Mouse (Mus musculus) intestine, embryonic 15.5 days (tissue): Measurements from ENCODE around the gene Maip1. TPM values are rescaled to one million over a fixed set of nuclear protein-coding genes. Genes with fewer than 3 reads are reported as not detected.
A peak's percentile ranks its signal among the peaks of the same experiment; 100 is the strongest.

Experiments
- ATAC-seq: fragments of 200-750 bp; cut with Nextera tagmentation; 2 replicates; pipeline ENCODE4 v1.8.0; 2017; ENCODE audit warnings: moderate TSS enrichment, moderate library complexity
- H3K27ac ChIP-seq: fragments of 300-500 bp; sonication (generic); 2 replicates; pipeline ENCODE4 v1.5.1; 2015; ENCODE audit warnings: mild to moderate bottlenecking, inconsistent platforms
- H3K27me3 ChIP-seq: fragments of 300-500 bp; sonication (generic); replicated peaks from 2 replicates; pipeline ENCODE4 v1.6.1; 2015; ENCODE audit warnings: inconsistent platforms
- H3K36me3 ChIP-seq: fragments of 300-500 bp; sonication (generic); 2 replicates; pipeline ENCODE4 v1.6.1; 2015; ENCODE audit warnings: inconsistent platforms
- H3K4me1 ChIP-seq: fragments of 300-500 bp; sonication (generic); replicated peaks from 2 replicates; pipeline ENCODE4 v1.6.1; 2015; ENCODE audit warnings: inconsistent platforms
- H3K4me2 ChIP-seq: fragments of 300-500 bp; sonication (generic); replicated peaks from 2 replicates; pipeline ENCODE4 v1.6.1; 2015; ENCODE audit warnings: mild to moderate bottlenecking, inconsistent platforms
- H3K4me3 ChIP-seq: fragments of 300-500 bp; sonication (generic); replicated peaks from 2 replicates; pipeline ENCODE4 v1.5.1; 2015; ENCODE audit warnings: inconsistent platforms
- H3K9ac ChIP-seq: fragments of 300-500 bp; sonication (generic); 2 replicates; pipeline ENCODE4 v1.6.1; 2015; ENCODE audit warnings: inconsistent platforms
- H3K9me3 ChIP-seq: fragments of 300-500 bp; sonication (generic); 2 replicates; pipeline ENCODE4 v1.6.1; 2016; ENCODE audit warnings: inconsistent platforms
- WGBS: fragments of 180-500 bp; shearing (Covaris S2); methylation state at CpG from one replicate; pipeline ENCODE4 v1.1.7; 2015; 5-methylcytosine and 5-hydroxymethylcytosine counted together
- polyA plus RNA-seq: library from polyadenylated mRNA; unstranded; fragments of >200 nt; fragmentation: Nextera tagmentation; extraction: Ambion mirVana; gene quantifications from 2 replicates; pipeline ENCODE4 v1.2.1, GENCODE M21; 2015

The Maip1 gene
- polyA plus RNA-seq, 1 experiment from 2014 or later, result 19.7 TPM

DNA sequence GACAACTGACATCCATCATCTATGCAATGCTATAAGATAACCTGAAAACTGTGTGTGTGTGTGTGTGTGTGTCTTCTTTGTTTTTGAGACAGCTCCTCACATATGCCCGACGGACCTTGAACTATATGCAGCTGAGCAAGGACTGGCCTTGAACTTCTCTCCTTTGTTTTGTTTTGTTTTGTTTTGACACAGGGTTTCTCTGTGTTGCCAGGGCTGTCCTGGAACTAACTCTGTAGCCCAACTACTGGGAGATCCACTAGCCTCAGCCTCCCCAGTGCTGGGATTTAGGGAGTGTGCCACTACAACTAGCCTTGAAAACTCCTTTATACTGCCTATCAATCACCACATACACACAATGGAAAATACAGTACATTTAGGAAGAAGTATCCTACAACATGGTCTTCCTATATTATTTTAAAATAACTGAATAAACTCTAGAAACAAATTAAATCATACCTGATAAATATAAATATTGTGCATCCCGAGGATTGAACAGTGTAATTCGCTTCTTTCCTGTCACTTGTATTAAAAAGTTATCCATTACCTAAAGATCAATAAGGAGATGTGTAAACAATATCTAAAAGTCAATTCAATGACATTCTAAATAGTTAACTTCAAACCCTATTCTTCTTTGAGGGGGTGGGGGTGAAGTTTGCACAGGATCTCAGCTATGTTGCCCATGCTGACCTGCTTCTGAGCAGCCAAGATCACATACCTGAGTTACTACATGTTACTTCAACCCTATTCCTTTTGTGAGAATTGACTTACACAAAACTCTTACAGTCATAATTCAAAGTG, 14.9 kb upstream of the Maip1 start:
- H3K4me3 ChIP-seq, result no peak overlapping the region
- no peaks in the 10 kb centered on the region for H3K9me3 ChIP-seq
- H3K9ac ChIP-seq, result no peak overlapping the region
- 79% methylated on average over 4 of the region's 4 CpGs for WGBS
- no peaks in the 10 kb centered on the region for H3K27me3 ChIP-seq
- H3K4me1 ChIP-seq, result no peaks in the 10 kb centered on the region
- no peak overlapping the region for H3K27ac ChIP-seq
- H3K4me2 ChIP-seq, result no peak overlapping the region
- no peak for ATAC-seq
- H3K36me3 ChIP-seq, result peaks cover 6% of the 10 kb centered on the region; the same call in 1 of the 2 replicates

DNA sequence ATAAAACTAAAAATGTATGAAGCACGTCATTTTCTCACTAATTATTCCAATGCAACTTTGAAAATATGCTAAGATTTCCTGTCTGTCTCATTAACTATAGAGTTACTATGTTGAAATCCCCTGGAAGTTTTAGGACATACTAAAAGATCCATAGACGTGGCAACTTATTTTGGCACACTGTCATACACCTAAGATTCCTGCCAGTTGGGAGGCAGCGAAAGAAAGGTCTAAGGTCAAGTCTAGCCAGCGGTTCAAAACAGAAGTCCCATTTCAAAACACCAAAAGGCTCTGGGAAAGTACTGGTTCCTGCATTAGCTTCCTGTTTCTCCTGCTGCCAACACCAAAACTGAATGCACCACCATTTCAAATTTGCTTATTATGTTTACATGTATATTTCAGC, 13.7 kb upstream of the Maip1 start:
- Histone ChIP-seq H3K9me3 (no peaks in the 10 kb centered on the region), H3K4me3 (no peak overlapping the region), H3K36me3 (peaks cover 12% of the 10 kb centered on the region; the same call in 1 of the 2 replicates), H3K4me2 (no peak overlapping the region), H3K9ac (no peak overlapping the region), H3K4me1 (no peaks in the 10 kb centered on the region), H3K27me3 (no peaks in the 10 kb centered on the region), H3K27ac (no peak overlapping the region)
- ATAC-seq, result no peak
- 80% methylated on average over 4 of the region's 4 CpGs for WGBS

- no peaks in the 10 kb centered on the region for H3K4me1 ChIP-seq
- H3K9ac ChIP-seq, result no peak overlapping the region
- ATAC-seq, result no peak
- H3K36me3 ChIP-seq, result peaks cover 17% of the 10 kb centered on the region; the same call in 1 of the 2 replicates
- no peak overlapping the region for H3K4me2 ChIP-seq
- no peak overlapping the region for H3K27ac ChIP-seq
- no peak overlapping the region for H3K4me3 ChIP-seq
- no peaks in the 10 kb centered on the region for H3K27me3 ChIP-seq
- WGBS, result 68% methylated on average over 3 of the region's 3 CpGs
- no peaks in the 10 kb centered on the region for H3K9me3 ChIP-seq
Measured at GRCm38 (mm10) chr1:57394051-57394450, 12.1 kb upstream of the Maip1 start.

GRCm38 (mm10) chr1:57400321-57400720, 5.8 kb upstream of the Maip1 start:
- Histone ChIP-seq H3K36me3 (peaks cover 17% of the 10 kb centered on the region; the same call in 1 of the 2 replicates), H3K9me3 (no peaks in the 10 kb centered on the region), H3K4me2 (no peak overlapping the region), H3K4me3 (no peak overlapping the region), H3K4me1 (no peaks in the 10 kb centered on the region), H3K27me3 (no peaks in the 10 kb centered on the region), H3K27ac (no peak overlapping the region), H3K9ac (no peak overlapping the region)
- WGBS, result 87% methylated on average over 2 of the region's 2 CpGs
- no peak for ATAC-seq

- WGBS, result 83% methylated on average over 2 of the region's 2 CpGs
- Histone ChIP-seq H3K36me3 (peaks cover 17% of the 10 kb centered on the region; the same call in 1 of the 2 replicates), H3K27ac (no peak overlapping the region), H3K4me1 (no peaks in the 10 kb centered on the region), H3K4me3 (no peak overlapping the region), H3K27me3 (no peaks in the 10 kb centered on the region), H3K9ac (no peak overlapping the region), H3K4me2 (no peak overlapping the region), H3K9me3 (no peaks in the 10 kb centered on the region)
- ATAC-seq, result no peak
Measured at GRCm38 (mm10) chr1:57400877-57401276, 5.3 kb upstream of the Maip1 start.

DNA sequence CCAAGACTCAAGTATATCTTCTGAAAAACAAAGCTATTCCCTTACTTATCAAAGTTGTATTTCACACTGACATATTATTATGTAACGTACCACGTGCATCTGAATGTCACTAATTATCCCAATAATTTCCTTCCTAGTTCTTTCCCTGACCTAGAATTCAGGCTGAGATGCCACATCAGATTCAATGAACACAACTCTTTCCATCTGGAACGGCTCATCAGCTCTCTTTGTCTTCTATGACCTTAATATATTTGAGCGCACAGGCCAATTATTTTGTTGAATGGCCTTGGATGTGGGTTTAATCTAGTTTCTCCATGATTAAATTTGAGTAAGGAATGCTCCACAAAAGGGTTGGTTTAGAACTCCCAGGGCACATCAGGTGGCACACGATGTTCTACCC, 4.0 kb upstream of the Maip1 start:
- WGBS, result 87% methylated on average over 5 of the region's 5 CpGs
- no peak for ATAC-seq
- H3K27ac ChIP-seq, result no peak overlapping the region

DNA sequence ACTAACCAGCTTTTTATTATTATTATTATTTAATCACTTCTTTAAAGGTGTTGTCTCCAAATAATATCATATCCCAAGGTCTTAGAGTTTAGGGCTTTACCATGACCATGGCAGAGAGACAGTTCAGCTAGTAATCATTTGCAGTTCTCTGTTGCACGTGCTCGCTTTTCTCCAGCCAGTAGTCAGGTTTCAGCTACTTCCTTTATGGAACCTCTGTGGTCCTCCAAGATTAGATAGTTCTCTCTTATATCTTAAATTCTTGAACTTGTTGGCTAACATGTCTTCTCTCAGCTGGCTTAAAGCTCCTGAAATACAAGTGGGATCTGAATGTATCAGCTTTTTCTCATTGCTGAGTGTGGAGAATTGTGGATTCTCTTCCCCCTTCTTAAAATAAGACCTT, 2.9 kb downstream of the Maip1 start:
- no peak overlapping the region for H3K4me2 ChIP-seq
- ATAC-seq, result no peak
- no peaks in the 10 kb centered on the region for H3K9me3 ChIP-seq
- H3K4me1 ChIP-seq, result 0 out of 2 replicates have a peak, but pooled peaks cover 7% of the 10 kb centered on the region
- H3K4me3 ChIP-seq, result no peak overlapping the region
- H3K9ac ChIP-seq, result no peak overlapping the region
- peaks cover 9% of the 10 kb centered on the region; the same call in 1 of the 2 replicates for H3K36me3 ChIP-seq
- no peak overlapping the region for H3K27ac ChIP-seq
- H3K27me3 ChIP-seq, result no peaks in the 10 kb centered on the region
- WGBS, result 88% methylated on average over 2 of the region's 2 CpGs

More for the DNA sequence above, 4.0 kb upstream of the Maip1 start:
- Histone ChIP-seq H3K4me2 (no peak overlapping the region), H3K27me3 (no peaks in the 10 kb centered on the region), H3K4me3 (no peak overlapping the region), H3K9ac (no peak overlapping the region), H3K36me3 (peaks cover 13% of the 10 kb centered on the region; the same call in 1 of the 2 replicates), H3K9me3 (no peaks in the 10 kb centered on the region), H3K4me1 (no peaks in the 10 kb centered on the region)

DNA sequence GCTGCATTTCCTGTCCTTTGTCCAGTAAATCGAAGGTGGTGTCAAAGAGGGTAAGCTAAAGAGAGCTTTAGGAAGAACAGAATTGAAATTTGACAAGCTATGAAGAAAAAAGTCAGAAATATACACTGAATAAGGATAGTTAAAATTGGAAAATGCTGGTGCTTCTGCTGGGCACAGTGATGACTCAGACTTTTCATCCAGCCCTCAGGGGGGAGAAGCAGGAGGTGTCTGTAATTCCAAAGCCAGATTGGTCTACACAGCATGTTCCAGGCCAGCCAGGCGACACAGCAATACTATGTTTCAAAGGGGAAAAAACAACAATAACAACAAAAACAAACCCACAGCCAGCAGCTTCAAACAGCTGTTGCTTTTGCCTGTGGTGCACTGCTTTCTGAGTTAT, 7.3 kb downstream of the Maip1 start:
- no peak for ATAC-seq
- peaks cover 12% of the 10 kb centered on the region; the same call in 1 of the 2 replicates for H3K36me3 ChIP-seq
- WGBS, result 87% methylated on average over 2 of the region's 2 CpGs

DNA sequence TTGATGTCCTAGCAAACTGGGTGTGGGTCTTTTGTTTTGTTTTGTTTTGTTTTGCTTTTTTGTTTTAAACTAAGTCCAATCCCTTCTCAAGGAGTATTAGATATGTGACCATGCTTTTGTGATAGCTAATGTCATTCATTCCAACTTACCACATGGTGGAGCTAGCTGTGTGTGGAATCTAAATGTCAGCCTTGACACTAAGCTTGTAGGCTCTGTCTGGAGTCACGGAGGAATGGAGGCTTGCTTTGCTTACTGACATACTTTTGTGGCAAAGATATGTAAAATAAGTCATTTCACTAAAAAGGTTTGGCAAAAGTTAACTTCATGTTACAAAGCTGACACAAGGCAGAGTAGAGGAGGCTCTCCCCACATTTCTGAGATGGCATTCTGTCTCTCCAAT, 17.6 kb downstream of the Maip1 start:
- no peak; the same call in 1 of the 2 replicates for ATAC-seq
- no peaks in the 10 kb centered on the region for H3K27me3 ChIP-seq
- WGBS, result 7% methylated on average over 1 of the region's 1 CpGs
- H3K36me3 ChIP-seq, result no peaks in the 10 kb centered on the region
- no peaks in the 10 kb centered on the region for H3K9me3 ChIP-seq
- no peak overlapping the region for H3K4me3 ChIP-seq
- no peaks in the 10 kb centered on the region for H3K4me1 ChIP-seq
- H3K27ac ChIP-seq, result no peak overlapping the region
- H3K9ac ChIP-seq, result no peak overlapping the region
- H3K4me2 ChIP-seq, result no peak overlapping the region

More for the DNA sequence above, 7.3 kb downstream of the Maip1 start:
- Histone ChIP-seq H3K27me3 (no peaks in the 10 kb centered on the region), H3K4me2 (no peak overlapping the region), H3K9ac (no peak overlapping the region), H3K4me1 (0 out of 2 replicates have a peak, but pooled peaks cover 3% of the 10 kb centered on the region), H3K27ac (no peak overlapping the region), H3K9me3 (no peaks in the 10 kb centered on the region), H3K4me3 (no peak overlapping the region)

DNA sequence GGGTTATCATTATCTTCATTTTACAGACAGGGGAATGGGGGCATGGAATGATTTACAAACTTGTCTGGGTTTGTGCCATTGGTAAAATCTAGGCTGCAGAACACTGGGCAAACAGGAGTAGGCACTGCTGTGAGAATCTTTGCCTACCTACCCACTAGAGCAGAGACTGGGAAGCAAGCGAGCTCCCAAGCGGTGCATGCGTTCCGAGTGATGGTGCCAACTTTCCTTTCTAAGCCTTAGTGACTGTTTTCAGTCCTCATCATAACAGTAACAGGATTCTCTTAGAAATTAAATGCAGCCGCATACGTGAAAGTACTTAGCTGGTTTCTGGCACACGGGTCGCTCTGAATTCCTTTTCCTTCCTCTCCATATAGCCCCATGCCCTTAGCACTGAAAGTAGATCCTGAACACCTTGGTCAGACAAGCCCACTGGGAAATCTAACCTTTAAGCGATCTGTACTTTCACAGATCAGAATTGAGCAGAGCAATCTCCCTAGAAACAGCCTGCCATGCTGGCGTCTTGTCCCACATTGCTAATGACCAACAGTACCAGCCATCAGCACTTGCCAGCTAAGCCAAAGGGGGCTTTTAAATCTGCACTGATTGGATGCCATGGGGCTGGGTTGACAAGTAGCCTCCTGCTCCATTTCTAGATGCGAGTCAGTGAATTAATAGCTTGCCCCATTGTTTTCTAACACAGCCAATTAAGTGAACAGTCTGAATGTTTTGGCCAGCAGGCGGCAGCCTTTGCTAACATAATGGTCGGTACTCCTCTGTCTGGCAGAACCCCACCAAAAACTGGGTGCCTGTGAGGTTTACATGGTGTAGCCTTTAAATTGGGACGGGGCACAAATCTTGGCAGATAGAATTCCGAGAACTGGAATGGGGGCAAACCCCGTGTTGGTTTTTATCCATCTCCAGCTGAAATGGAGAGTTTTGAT, 22.5 kb downstream of the Maip1 start:
- Histone ChIP-seq H3K4me3 (no peak overlapping the region), H3K27me3 (no peaks in the 10 kb centered on the region), H3K4me1 (peaks cover 5% of the 10 kb centered on the region; the same call in 1 of the 2 replicates), H3K4me2 (peak overlapping the region; percentile 32; the same call in 1 of the 2 replicates), H3K36me3 (no peaks in the 10 kb centered on the region), H3K27ac (no peak overlapping the region), H3K9me3 (no peaks in the 10 kb centered on the region), H3K9ac (no peak overlapping the region)
- ATAC-seq, result no peak
- 56% methylated on average over 16 of the region's 16 CpGs for WGBS

- Histone ChIP-seq H3K9me3 (no peaks in the 10 kb centered on the region), H3K4me3 (no peak overlapping the region), H3K4me2 (peak overlapping the region; percentile 44), H3K4me1 (peaks cover 5% of the 10 kb centered on the region; the same call in 1 of the 2 replicates), H3K27me3 (no peaks in the 10 kb centered on the region), H3K36me3 (no peaks in the 10 kb centered on the region), H3K27ac (no peak overlapping the region), H3K9ac (no peak overlapping the region)
- WGBS, result 9% methylated on average over 12 of the region's 12 CpGs
- ATAC-seq, result no peak
Measured at GRCm38 (mm10) chr1:57429786-57430483, 23.8 kb downstream of the Maip1 start.

- H3K9me3 ChIP-seq, result no peaks in the 10 kb centered on the region
- H3K4me1 ChIP-seq, result peaks cover 8% of the 10 kb centered on the region; the same call in 1 of the 2 replicates
- no peak overlapping the region for H3K9ac ChIP-seq
- no peaks in the 10 kb centered on the region for H3K36me3 ChIP-seq
- no peak overlapping the region for H3K4me3 ChIP-seq
- H3K27ac ChIP-seq, result no peak overlapping the region
- H3K4me2 ChIP-seq, result no peak overlapping the region
- H3K27me3 ChIP-seq, result no peaks in the 10 kb centered on the region
- 88% methylated on average over 7 of the region's 7 CpGs for WGBS
- ATAC-seq, result no peak
Measured at GRCm38 (mm10) chr1:57433141-57433540, 27.0 kb downstream of the Maip1 start.
